Mouse (Mus musculus): ENCODE measurements around the gene Fgd6. TPM values are rescaled to one million over a fixed set of nuclear protein-coding genes. Genes with fewer than 3 reads are reported as not detected.

Gene Fgd6
- total RNA-seq, 2 experiments from 2014 or later = 9.4 to 11.7 TPM

GRCm38 (mm10) chr10:94038366-94039260 is 2.8 kb downstream of the Fgd6 start:
- DNase-seq (ENCODE audit: low spot score in 2 of 2) = no peak

GRCm38 (mm10) chr10:94043908-94044307 is 8.1 kb downstream of the Fgd6 start:
- DNase-seq (ENCODE audit: low spot score in 2 of 2) = no peak

DNA sequence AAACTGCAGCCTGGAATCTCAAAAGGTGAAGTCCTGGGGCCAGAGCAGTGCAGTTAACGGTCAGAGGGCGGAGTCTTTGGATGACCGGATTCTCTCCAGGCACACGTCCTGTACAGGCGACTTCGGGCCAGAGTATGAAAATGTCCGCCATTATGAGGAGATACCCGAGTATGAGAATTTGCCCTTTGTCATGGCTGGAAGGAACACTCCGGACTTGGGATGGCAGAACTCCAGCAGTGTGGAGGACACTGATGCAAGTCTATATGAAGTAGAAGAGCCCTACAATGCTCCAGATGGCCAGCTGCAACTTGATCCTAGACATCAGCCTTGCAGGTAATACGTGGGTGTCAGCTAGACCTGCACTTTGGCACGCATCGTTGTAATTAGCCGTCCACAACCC is 9.5 kb downstream of the Fgd6 start:
- no peak for DNase-seq (ENCODE audit: low spot score in 2 of 2)

GRCm38 (mm10) chr10:94047024-94047423 is 11.2 kb downstream of the Fgd6 start:
- no peak for DNase-seq (ENCODE audit: low spot score in 2 of 2)

DNA sequence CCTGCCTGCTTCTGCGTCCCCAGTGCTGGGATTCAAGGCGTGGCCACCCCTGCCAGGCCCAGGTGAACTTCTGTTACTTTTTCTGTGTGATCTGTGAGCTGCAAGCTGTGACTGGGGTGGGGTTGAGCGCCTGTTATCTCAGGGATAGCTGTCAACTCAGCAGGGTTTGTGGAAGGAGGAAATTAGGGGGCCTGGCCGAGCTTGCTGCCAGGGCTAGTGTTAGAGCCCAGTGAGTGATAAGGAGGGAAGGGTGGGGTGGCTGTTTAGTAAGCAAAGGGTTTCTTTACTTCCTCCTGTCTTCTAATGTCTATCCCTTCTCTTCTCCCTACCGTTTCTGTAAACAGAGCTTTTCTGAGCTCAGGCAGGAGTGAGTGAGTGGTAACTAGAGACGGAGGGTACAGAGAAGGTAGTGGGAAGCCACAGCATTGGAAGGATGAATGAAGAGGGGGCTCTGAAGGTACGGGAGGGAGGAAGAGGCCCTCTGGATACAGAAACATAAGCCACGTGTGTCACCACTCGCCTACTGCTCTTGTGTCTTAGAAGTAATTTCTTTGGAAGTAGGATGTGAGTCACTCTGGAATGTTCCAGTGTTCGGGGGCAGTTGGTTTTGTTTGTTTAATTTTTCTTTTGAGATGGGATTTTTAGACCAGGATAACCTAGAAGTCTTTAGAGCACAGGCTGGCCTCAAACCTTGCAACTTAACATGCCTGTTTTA is 12.2 kb downstream of the Fgd6 start:
- no peak for DNase-seq (ENCODE audit: low spot score in 2 of 2)

DNA sequence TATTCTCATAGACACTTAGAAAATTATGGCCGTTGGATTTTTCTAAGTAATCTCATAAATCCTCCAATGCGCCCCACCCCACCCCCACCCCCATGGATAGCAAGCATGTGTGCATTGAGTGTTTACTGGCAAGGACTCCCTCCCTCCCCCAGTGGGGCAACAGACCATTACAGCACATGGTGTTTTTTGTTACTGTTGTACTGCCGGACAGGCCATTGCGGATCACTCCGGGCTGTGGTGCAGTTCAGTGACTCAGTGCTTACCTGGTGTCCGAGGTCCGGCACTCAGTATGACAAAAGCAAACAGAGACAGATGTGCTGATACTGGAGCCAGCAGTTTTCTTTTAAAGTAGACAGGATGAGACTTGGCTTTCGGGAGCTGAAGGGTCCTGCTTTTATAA is 13.3 kb downstream of the Fgd6 start:
- no peak for DNase-seq (ENCODE audit: low spot score in 2 of 2)

DNA sequence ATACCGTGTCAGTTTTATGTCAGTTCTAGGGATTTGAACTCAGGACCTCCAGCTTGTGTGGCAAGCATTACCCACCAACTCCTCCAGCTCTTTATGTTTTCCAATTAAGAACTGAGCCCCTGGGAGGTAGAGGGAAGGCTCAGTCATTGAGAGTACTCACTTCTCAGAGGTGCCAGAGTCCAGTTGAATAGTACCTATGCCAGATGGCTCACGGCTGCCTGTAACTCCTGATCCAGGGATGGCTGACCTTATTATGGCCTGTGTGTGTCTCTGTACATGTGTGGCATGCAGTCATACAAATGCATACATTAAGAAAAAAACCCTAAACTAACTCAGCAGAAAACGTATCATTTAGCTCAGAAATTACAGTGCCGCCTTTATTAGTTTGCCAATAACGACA is 14.9 kb downstream of the Fgd6 start:
- no peak for DNase-seq (ENCODE audit: low spot score in 2 of 2)

DNA sequence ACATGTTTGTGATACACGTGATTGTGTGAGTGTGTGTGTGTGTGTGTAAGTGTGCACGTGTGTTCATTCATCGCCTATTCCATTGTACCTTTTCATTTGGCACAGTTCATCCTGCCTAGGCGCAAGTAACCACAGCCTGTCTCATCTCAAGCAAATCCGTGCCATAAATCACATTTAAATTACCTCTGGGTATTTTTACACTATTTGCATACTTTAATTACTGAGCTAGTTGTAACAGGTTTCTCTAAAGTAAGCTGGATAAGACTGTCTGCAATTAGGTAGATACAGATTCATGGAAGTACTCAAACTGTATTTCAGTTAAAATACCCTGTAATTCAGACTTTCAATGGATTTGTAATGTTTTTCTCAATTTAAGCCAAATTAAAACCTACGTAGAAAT is 20.7 kb downstream of the Fgd6 start:
- no peak for DNase-seq (ENCODE audit: low spot score in 2 of 2)

DNA sequence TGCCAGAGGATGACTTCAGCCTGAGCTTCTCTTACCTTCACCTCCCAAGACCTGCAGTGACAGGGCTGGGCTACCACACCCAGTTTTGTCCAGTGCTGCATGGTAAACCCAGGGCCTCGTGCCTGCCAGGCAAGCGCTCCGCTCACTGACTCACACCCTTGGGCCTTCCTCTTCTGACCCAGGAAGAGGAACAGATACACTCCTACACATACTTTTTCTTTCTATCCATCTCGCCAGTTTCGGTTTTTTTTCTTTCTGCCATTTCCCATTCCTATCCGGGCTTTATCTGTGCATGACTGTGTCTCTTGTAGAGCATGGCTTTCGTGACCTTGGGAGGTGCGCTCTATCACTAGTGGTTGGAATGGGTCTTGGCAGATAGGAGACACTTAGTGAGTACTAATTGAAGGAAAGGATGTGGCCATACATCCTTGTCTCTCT is 23.8 kb downstream of the Fgd6 start:
- no peak for DNase-seq (ENCODE audit: low spot score in 2 of 2)

DNA sequence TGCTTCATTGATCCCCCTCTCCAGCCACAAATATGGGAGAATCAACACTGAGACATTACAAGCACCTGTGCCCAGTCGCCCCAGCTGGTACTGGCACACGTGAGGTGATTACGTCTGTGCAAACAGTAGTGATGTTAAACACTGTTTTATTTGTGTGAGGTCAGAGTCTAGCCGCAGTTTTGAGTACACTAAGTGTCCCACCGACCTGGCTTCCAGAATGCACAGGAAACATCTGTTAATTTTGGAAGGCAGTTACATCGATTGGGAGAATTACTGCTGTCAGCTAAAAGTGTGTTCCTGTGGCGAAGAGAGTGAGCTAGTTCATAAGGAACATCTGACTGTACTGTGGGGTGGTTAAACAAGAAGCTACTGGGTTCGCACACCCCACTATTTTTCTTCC is 24.4 kb downstream of the Fgd6 start:
- DNase-seq (ENCODE audit: low spot score in 2 of 2) = no peak

- no peak for DNase-seq (ENCODE audit: low spot score in 2 of 2)
Observed at GRCm38 (mm10) chr10:94062357-94062756, 26.6 kb downstream of the Fgd6 start.

DNA sequence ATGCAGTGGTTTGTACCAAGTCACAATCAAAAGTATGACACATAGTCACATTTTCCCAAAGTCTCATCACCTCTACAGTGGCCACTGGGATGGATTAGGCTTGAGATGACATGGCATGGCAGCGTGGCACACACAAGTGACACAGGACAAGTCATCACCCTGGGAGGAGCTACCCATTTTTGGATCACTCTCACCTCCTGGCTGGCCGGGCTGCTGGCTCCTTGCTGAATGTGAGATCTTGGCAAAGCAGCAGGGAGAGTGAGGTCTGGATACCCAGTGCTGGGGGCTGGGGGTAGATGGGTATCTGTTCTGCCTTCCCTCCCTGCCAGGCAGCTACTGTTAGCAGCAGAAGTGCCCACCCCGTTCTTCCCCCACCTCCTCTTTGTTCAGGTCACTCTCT is 31.1 kb downstream of the Fgd6 start:
- DNase-seq (ENCODE audit: low spot score in 2 of 2) = no peak

- DNase-seq (ENCODE audit: low spot score in 2 of 2) = no peak
Observed at GRCm38 (mm10) chr10:94068701-94069100, 32.9 kb downstream of the Fgd6 start.

DNA sequence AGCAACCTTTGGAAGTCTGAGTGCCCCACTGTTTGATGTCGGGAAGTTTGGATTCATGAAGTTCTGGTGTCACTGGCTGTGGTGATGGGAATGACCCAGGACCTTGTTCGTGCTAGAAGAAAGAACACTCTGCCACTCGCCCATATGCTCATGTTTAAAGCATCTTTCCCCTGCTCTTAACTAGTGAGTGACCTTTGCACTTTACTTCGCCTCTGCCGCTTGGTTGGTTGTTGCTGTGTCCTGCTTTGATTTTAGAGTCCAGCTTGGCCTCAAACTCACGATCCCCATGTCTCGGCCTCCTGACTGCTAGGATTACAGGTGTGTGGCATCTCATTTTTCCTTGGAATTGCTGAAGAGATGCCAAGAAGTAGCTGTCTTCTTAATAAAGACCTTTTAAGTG is 35.8 kb downstream of the Fgd6 start:
- DNase-seq (ENCODE audit: low spot score in 2 of 2) = no peak

- DNase-seq (ENCODE audit: low spot score in 2 of 2) = no peak
Observed at GRCm38 (mm10) chr10:94072261-94072915, 36.6 kb downstream of the Fgd6 start.

DNA sequence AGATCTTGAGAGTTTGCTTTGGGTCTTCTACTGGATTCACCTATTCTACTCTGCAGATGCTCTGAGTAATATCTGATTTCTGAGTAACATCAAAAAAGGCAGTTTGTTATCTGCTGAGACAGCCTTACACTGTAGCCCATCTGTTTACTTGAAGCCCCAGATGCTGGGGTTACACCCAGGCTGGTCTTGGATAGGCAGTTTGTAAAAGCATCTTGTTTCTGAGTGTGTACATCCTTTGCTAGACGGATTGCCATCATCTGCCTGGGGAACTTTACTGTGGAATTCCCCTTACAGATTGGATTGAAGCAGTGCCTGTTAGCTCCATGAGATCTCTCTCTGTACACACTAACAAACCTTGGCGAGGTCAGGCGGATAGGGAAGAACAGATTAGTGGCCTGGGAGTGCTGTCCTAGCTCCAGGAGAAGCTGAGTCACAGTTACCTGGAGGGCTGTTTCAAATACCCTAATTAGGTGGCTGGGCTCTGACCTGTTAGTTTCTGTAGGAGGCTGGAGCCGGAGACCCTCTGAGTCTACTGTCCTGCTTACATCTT is 37.2 kb downstream of the Fgd6 start:
- no peak for DNase-seq (ENCODE audit: low spot score in 2 of 2)

DNA sequence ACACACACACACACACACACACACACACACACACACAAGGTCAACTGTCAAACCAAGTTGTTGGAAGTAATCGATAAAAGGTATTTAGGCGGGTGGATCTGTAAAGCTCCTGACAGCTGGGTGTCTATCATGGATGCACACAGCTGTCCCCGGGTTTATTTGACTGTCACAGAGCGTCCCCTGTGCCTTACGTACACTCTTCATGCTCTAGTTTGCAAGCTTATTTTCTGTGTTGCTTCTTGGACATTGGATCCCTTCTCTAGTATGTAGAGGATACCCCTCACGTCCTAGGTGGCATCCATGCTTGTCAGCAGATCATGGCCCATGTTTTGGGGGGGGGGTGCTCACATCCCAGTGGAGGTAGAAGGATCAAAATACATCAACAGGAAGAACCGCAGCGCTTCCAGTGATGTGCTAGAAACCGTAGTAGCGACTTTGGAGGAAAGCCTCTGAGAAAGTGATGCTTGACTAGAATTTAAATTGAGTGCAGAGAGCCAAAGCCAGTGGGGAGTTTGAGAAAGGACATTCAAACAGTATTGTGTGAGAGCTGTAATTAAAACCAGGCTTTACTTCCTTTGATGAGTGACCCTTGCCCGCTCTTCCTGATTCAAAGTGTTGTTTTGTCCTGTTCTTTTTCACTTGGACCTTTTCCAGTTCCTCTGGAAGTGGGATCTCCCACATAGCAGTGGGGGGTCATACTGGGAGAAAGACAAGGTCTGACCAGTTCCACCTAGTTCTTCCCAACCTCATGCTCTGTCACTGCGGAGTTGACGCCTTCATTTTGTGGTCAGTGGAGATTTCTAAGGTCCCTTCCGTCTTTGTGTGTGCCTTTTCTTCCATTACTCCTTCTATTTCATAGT is 41.4 kb downstream of the Fgd6 start:
- no peak for DNase-seq (ENCODE audit: low spot score in 2 of 2)

GRCm38 (mm10) chr10:94080740-94081139 is 44.9 kb downstream of the Fgd6 start:
- no peak for DNase-seq (ENCODE audit: low spot score in 2 of 2)

- DNase-seq (ENCODE audit: low spot score in 2 of 2) = no peak
Observed at GRCm38 (mm10) chr10:94082040-94082734, 46.4 kb downstream of the Fgd6 start.

GRCm38 (mm10) chr10:94086315-94086714 is 50.5 kb downstream of the Fgd6 start:
- DNase-seq (ENCODE audit: low spot score in 2 of 2) = peak in 1 of 2 experiments; percentile 16

Measured in left cerebral cortex, adult 18-20 months (tissue).